Mouse (Mus musculus) bone marrow, adult 2 months (tissue): ENCODE data around the gene Tmem53. TPM values are rescaled to one million over a fixed set of nuclear protein-coding genes. Genes with fewer than 3 reads are reported as not detected.
"Not testable (repeated sequence)": the region's sequence is repeated elsewhere in the genome, so short reads cannot be mapped to it uniquely, and the experiment has no call there.

ENCODE experiments used
- H3K27ac ChIP-seq: fragments of 200-500 bp; 2 replicates; pipeline ENCODE4 v1.5.1; 2012; ENCODE audit warnings: low read depth, mild to moderate bottlenecking, control low read depth, inconsistent platforms, low read length; ENCODE audit not compliant: control insufficient read depth, poor library complexity, insufficient read depth
- H3K4me1 ChIP-seq: fragments of 200-500 bp; 2 replicates; pipeline ENCODE4 v1.6.1; 2011; ENCODE audit warnings: low read length; ENCODE audit not compliant: control insufficient read depth, insufficient read depth
- H3K4me3 ChIP-seq: fragments of 200-500 bp; replicated peaks from 2 replicates; pipeline ENCODE3; 2011; ENCODE audit warnings: mild to moderate bottlenecking, low read depth, low read length, control low read depth; ENCODE audit not compliant: control insufficient read depth
- CTCF ChIP-seq: fragments of 200-500 bp; IDR thresholded peaks from 2 replicates; pipeline ENCODE4 v1.5.1; 2011; ENCODE audit warnings: low read length, control low read depth; ENCODE audit not compliant: control insufficient read depth, insufficient read depth
- POLR2A ChIP-seq: fragments of 200-500 bp; IDR thresholded peaks from 2 replicates; pipeline ENCODE4 v1.6.1; 2011; ENCODE audit warnings: low read depth, mild to moderate bottlenecking, control low read depth, low read length, borderline replicate concordance; ENCODE audit not compliant: control insufficient read depth
- WGBS: fragments of 180-500 bp; shearing (Covaris S2); methylation state at CpG from one replicate; pipeline ENCODE4 v1.1.7; 2018; 5-methylcytosine and 5-hydroxymethylcytosine counted together
- polyA plus RNA-seq: library from polyadenylated mRNA; stranded (reverse); fragments of >200 nt; gene quantifications from 2 replicates; pipeline ENCODE4 v1.2.4, GENCODE M21; 2011; ENCODE audit warnings: low replicate concordance; ENCODE audit not compliant: missing spikeins, insufficient read depth, insufficient read length

The Tmem53 gene
- polyA plus RNA-seq, 1 experiment = 1.7 TPM

GRCm38 (mm10) chr4:117254017-117254627 is 2.4 kb downstream of the Tmem53 start:
- under 1% methylated on average over 5 of the region's 5 CpGs for WGBS
- H3K27ac ChIP-seq = no peak overlapping the region
- TF ChIP-seq CTCF = no peak
- no peak for TF ChIP-seq POLR2A
- H3K4me3 ChIP-seq = no peak overlapping the region
- H3K4me1 ChIP-seq = peaks cover 6% of the 10 kb centered on the region

GRCm38 (mm10) chr4:117254672-117255071 is 2.9 kb downstream of the Tmem53 start:
- Histone ChIP-seq H3K4me3 (no peak overlapping the region), H3K4me1 (peaks cover 6% of the 10 kb centered on the region), H3K27ac (no peak overlapping the region)
- TF ChIP-seq POLR2A (no peak), CTCF (no peak)
- 8% methylated on average over 6 of the region's 6 CpGs for WGBS

- peak; percentile 19; the same call in 1 of the 2 replicates for TF ChIP-seq CTCF
- WGBS = 71% methylated on average over 6 of the region's 6 CpGs
- not testable (repeated sequence) for H3K4me3 ChIP-seq, H3K27ac ChIP-seq, H3K4me1 ChIP-seq
These were observed 8.2 kb downstream of the Tmem53 start for GRCm38 (mm10) chr4:117259909-117260308.

GRCm38 (mm10) chr4:117261222-117261621 is 9.5 kb downstream of the Tmem53 start:
- H3K27ac ChIP-seq = no peak overlapping the region
- WGBS = 79% methylated on average over 2 of the region's 2 CpGs
- TF ChIP-seq CTCF (no peak), POLR2A (no peak)
- no peaks in the 10 kb centered on the region for H3K4me1 ChIP-seq
- H3K4me3 ChIP-seq = no peak overlapping the region

- 61% methylated on average over 13 of the region's 13 CpGs for WGBS
- Histone ChIP-seq H3K27ac (no peak overlapping the region), H3K4me3 (no peak overlapping the region), H3K4me1 (no peaks in the 10 kb centered on the region)
- TF ChIP-seq CTCF (no peak), POLR2A (no peak)
These were observed 10.6 kb downstream of the Tmem53 start for GRCm38 (mm10) chr4:117262101-117262913.

GRCm38 (mm10) chr4:117262987-117263386 is 11.2 kb downstream of the Tmem53 start:
- WGBS = 68% methylated on average over 8 of the region's 8 CpGs
- TF ChIP-seq POLR2A (no peak), CTCF (no peak)
- Histone ChIP-seq H3K4me3 (no peak overlapping the region), H3K4me1 (no peaks in the 10 kb centered on the region), H3K27ac (no peak overlapping the region)

GRCm38 (mm10) chr4:117267284-117267683 is 15.5 kb downstream of the Tmem53 start:
- no peak overlapping the region for H3K4me3 ChIP-seq
- TF ChIP-seq POLR2A (no peak), CTCF (peak; percentile 97)
- no peaks in the 10 kb centered on the region for H3K4me1 ChIP-seq
- H3K27ac ChIP-seq = no peak overlapping the region
- WGBS = 9% methylated on average over 2 of the region's 2 CpGs

GRCm38 (mm10) chr4:117267831-117268437 is 16.2 kb downstream of the Tmem53 start:
- no peak for TF ChIP-seq POLR2A
- no peak; the same call in 1 of the 2 replicates for TF ChIP-seq CTCF
- Histone ChIP-seq H3K4me3 (no peak overlapping the region), H3K27ac (no peak overlapping the region; the same call in 1 of the 2 replicates), H3K4me1 (no peaks in the 10 kb centered on the region)
- 88% methylated on average over 25 of the region's 25 CpGs for WGBS
